Mouse (Mus musculus): ENCODE results near the gene R3hdm4.

Gene R3hdm4

DNA sequence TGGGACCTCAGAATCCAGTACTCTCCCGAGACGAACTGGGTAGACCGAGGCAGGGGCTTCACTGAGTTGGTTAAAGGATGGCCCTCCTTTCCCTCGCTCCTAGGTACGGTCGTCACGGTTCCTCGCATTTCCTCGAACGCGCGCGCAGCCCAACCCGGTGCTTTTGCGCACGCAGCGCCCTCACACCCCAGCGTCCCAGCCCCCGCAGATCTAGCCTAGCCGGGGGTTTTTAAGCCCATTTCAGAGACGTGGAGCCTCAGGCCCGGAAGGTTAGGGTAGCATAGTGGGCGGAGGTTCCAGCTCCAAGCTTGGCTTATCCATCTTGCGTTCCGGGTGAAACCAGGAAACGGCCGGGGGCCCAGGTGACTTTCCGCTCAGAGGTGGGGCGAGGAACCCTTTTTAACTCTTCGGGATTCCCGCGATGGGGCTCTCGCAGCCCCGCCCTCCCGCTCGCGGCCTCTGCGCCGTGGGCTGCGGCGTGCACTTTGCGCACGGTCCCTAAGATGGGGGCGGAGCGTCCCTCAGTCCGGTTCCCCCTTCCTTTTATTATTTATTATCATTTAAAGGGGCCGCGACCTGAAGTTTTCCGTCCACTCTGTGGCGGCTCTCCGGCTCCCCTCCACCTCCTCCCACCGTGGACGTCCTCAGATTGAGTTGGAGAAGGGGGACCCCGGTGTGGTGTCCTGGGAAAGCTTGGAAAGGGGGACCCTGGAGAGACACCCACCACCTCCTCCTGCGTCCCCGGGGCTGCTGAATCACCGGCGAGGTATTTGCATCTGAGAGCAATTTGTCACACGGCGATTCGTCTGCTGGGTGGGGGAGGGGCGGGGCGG is 5.7 kb upstream of the R3hdm4 start, which contains the start of gene Arid3a:
Gene Arid3a (plus strand): TSS at position 553 of the 833 bp plus-strand sequence.
- in situ Hi-C loops (cut with MboI, MseI) = loop anchor here (5.0 kb wide), 1 partner anchor 36 kb away; the partner anchor contains the start of gene Wdr18

DNA sequence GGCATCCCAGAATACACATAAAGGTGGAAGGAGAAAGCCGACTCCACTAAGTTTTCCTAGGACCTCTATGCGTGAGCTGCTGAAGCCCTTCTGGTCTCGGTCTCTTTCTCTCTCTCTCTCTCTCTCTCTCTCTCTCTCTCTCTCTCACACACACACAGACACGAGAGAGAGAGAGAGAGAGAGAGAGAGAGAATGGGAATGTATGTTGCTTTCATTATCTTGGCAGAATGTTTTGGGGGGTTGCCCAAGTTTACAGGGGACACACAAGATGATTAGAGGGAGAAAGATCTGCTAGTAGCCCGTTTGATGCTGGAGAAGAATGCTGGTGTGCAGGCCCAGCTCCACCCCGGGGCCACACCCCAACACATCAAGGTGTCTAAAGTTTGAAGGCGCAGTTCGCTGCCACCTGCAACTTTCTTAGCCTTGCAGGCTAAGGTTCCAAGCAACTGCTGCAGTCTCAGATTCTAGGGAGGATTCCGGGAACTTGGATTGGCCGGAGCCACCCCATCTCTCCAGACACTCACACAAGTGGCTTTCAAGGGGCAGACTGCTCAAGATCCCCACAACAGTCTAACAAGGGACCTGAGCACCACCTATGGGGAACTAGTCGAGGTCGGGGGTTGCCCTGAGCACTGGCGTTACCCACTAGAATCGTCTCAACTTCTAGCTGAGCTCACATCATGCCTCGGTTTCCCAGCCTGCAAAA is 4.9 kb upstream of the R3hdm4 start:
- in situ Hi-C loops (cut with MboI, MseI) = loop anchor here (5.0 kb wide), 1 partner anchor 36 kb away; the partner anchor contains the start of gene Wdr18

DNA sequence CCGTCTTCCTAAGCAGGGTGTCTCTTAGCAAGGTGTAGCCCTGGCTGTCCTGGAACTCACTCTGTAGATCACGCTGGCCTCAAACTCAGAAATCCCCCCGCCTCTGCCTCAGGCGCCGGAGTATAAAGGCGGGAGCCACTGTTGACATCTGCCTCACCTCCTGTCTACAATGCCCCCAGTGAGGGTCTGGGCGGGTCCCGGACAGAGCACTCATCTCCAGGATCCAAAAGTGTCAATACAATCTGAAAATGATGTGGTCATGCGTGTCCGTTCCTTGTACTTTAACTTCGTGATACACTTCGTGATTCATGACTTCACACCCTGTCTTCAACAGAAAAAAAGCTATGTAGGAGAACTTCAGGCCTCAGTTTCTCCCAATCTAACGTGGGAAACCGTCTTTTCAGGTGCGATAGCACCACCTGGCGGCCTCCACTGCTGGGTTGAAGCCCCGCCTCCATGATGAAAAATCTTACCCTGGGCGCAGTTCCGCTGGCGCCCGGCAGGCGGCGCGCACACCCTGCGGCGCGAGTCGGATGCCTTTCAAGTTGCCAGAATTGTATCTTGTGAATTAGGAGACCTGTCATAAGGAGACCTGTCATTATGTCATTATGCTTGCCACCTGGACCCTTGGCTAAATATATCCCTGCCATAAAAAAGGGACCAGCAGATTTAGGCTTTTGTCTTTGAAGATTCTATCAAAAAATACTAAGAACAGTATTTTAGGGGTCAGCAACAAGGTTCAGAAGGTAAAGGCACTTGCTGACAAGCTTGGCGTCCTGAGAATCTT is 4.2 kb upstream of the R3hdm4 start:
- in situ Hi-C loops (cut with MboI, MseI) = loop anchor here (5.0 kb wide), 1 partner anchor 37 kb away; the partner anchor contains the start of gene Wdr18

DNA sequence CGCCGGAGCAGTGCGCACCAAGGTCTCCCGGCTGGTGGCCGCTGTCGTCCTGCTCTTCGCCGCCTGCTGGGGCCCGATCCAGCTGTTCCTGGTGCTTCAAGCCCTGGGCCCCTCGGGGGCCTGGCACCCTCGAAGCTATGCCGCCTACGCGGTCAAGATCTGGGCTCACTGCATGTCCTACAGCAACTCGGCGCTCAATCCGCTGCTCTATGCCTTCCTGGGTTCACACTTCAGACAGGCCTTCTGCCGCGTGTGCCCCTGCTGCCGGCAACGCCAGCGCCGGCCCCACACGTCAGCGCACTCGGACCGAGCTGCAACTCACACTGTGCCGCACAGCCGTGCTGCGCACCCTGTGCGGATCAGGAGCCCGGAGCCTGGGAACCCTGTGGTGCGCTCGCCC is 564 bp upstream of the R3hdm4 start:
- in situ Hi-C loops (cut with MboI, MseI) = no loop called here

DNA sequence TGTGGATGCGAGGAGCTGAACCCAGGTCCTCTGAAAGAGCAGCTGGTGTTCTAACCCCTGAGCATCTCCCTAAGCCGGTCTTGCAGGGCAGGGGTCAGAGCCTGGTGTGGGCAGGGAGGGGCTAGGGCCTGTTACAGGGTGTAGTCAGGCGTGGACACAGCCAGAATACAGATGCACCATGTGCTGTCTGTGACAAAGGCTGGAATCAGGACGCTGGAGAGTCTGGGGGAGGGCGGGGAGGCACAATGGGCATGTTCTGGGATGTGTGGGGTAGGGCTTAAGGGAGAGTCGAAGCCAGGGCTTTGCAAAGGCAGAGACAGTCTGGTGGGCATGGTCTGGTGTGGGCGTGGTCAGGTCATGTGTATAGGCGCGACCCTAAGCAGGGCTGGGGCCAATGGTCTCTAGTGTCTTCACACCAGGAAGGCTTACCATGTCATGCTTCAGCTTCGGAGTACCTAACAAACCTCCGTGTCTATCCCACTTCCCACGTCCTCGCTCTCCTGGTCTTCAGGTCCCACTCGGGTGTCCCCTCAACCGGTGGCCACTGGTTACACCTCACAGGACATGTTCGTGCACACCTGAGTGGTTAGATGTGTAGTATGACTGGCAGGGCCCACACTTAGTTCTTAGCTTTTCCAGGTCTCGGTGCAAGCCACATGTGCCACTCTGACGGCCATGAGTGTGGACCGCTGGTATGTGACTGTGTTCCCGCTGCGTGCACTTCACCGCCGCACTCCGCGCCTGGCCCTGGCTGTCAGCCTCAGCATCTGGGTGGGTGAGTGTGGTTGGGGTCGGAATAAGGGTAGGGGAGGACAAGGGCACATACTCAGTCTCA is 735 bp downstream of the R3hdm4 start:
- in situ Hi-C loops (cut with MboI, MseI) = no loop called here

DNA sequence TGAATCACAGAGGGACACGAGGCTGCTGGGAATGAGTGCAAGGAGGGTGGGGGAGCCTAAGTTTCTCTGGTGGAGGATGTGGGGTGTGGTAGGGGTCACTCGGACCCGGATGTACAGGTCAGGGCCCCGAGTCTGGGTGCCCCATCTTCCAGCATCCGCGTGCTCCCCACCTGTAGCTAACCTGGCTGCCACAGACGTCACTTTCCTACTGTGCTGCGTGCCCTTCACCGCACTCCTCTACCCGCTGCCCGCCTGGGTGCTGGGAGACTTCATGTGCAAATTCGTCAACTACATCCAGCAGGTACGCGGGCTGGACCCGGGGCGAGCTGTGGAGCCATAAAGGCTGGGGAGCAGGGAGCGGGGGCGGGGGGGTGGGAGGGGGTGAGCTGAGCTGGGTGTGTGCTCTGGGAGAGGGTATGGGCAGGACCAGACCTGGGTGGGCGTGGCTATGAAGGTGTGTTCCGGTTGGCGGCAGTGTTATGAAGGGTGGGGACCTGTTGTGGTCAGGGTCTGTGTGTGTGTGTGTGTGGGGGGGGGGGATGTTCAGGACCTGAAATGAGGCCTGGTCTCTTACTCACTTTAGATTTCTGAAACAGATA is 1.7 kb downstream of the R3hdm4 start:
- in situ Hi-C loops (cut with MboI, MseI) = no loop called here

DNA sequence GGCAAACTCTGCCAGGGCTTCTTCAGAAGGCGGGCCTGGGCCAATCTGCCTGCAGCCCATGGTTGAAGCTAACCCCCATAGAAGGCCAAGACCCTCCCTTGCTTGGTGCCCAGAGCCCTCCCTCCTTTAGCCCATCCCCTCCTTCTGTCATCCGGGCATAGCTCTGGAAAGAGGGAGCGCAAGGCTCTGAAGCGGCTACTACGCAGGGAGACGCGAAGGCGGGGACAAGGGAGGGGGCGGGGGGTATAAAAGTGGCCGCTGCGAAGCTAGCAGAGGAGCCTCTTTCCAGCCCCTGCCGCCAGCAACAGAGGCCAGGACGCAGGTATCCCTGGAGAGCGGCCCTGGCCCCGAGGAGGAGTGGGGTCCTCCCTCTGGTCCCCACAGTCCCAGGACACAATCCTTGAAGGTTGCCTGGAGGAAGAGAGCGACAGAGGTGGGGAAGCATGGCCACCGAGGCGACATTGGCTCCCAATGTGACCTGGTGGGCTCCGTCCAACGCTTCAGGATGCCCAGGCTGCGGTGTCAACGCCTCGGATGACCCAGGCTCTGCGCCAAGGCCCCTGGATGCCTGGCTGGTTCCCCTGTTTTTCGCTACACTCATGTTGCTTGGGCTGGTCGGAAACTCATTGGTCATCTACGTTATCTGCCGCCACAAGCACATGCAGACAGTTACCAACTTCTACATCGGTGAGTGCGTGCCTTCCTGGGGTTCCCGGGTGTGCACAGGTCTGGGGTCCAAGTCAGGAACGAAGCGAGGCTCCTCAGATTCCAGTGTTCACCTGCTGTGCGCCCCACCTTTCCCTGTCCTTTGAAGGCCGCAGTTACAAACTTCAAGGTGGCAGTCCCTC is 2.6 kb downstream of the R3hdm4 start:
- in situ Hi-C loops (cut with MboI, MseI) = no loop called here

DNA sequence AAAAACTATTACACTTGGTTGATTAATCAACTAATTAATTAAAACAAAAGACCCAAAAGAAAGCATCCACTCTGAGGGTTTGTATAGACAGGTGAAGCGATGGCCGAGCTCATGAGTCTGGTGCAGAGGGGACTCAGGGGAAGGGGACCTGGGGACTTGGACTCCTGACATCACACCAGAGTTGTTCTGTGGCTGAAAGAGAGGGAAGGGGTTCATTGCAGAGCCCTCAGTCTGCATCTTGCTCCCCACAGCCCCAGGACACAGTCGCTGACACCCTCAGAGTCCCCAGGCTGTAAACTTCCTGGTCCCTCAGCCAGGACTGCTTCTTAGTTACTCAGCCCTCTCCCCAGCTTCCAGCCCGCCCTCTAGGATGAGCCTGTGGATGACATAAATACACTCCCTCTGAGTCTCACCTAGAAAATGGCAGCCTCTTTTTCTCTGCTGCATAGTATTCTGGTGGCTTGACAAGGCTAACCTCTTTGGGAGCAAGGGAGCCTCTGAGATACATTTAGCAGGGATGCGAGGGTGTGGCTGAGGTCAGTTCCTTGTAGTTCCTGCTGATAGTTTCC is 3.4 kb downstream of the R3hdm4 start:
- in situ Hi-C loops (cut with MboI, MseI) = no loop called here

DNA sequence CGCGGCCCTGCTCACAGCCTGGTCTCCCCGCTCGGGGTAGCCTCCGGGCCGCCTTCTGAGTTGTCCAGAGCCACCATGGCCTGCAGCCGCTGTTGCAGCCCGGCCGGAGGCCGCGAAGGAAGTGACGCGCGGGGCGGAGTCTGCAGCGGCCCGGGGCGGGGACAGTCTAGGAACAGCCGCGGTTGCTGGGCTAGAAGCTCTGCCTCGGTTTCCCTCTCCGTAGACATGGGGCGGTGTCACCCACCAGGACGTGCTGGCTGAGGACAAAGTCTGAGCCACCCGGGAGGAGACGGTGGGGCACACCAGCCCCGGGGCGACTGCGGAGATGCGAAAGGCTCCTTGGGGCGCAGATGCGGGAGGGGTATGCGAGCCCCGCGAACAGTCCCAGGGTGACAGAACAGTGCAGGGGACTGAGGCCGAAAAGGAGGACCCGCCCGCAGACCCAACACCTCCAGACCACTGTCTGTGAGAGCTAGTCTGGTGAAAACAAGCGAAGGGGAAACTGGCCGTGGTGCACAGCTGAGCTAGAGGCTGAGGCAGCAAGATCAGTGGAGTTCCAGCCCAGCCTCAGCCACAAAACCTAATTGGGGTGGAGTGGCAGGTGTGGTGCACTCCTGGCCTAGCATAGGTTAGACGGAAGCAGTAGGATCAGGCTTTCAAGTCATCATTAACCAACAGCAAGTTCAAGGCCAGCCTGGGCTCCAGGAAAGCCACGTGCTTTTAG is 4.0 kb downstream of the R3hdm4 start, which contains the start of gene Kiss1r:
Gene Kiss1r (plus strand): TSS at position 164 of the 724 bp plus-strand sequence.
- in situ Hi-C loops (cut with MboI, MseI) = no loop called here

DNA sequence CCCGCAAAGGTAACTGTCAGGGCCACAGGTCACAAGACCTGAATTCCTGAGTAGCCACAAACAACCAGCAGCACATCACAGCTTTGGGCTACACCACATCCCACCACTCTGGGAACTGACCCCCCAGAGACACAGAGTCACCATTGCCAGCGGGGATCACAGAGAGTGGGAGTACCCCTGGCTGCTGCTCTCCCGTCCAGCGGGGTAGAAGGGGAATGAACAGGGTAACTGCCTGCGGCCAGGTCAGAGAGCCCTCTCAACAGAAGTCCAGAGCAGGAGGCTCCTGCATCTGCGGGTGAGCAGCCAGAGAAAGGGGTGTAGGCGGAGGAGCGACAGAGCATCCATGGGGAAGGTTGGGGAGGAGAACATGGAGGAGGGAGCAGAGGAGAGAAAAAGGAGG is 4.9 kb downstream of the R3hdm4 start:
- in situ Hi-C loops (cut with MboI, MseI) = no loop called here

DNA sequence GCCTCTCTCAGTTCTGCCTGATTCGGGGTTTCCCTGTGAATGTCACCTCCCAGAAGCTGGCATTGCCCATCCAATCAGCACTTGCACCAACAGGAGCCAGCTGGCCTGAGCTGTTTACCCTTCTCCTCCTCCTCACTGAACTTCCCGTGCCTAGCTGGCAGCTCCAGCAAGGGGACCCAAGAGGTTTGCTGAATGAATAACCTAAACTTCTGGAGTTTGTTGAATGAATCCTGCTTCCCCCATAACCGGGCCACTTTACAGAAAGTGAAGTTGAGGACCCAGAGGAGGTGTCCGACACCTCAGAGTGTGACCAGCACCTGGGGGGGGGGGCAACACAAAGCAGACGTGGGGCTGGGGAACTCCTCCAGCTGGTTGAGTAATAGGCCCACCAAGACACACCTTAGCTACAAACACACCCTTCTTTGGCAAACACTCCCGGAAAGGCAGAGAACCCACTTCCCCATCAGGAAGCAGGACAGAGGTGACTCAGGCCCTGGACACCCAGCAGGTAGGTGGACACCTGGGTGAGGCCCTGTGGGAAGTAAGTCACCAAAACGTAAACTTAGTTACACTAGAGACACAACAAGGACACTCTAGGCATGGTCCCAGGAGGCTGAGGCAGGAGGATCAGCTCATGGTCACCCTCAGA is 5.9 kb downstream of the R3hdm4 start:
- in situ Hi-C loops (cut with MboI, MseI) = no loop called here

DNA sequence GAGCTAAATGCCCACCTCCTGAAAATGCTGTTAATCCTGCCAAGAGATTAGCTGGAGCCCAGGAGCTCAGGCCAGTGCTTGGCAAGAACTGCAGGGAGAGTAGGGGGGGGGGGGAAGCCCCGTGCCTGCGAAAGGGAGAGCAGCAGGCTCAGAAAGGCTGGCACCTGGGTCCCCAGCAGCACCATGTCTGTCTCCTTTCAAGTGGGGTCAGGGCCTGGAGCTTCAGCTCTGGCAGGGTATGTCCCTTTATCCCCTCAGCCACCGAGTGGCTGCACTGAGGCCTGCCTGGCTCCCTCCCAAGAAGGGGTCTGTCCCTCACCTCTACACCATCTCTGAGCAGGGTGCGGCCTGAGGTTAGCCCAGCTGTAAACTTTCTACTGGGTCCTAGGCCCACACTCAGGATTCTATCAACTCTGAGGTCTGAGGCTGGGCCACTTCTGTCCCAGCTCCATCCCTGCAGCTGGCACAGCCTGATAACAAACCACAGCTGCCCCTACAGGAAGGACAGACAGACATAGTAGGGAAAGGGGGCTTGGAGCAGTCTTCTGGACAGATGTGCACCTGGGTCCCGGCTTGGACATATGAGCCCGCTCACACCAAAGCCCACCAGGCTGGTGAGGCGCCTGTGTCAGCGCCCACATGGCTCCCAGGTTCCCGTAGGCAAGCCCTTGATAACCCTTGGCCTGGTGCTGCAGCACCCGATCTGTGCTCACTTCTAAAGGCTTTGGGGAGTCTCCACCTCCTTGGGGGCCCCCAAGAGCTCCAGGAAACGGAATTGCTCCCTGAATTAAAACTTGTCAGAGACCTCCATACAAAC is 6.7 kb downstream of the R3hdm4 start:
- in situ Hi-C loops (cut with MboI, MseI) = no loop called here

DNA sequence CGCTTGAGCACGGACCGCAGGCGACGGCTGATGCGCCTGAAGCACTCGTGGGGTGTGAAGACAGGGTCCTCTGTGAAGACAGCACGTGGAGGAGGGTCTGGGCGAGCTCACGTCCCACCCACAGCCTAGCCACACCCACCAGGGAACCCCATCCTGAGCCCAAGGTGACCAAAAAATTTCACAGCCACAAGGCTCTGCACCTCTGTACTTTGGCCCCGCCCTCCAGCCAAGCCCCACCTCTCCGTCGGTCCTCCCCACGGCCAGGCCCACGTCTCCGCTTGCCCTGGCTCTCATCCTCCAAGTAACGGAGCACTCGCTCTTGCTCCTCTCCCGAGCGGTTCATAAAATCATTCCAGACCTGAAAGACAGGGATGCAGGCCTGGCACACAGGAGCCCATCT is 8.6 kb downstream of the R3hdm4 start:
- in situ Hi-C loops (cut with MboI, MseI) = no loop called here

DNA sequence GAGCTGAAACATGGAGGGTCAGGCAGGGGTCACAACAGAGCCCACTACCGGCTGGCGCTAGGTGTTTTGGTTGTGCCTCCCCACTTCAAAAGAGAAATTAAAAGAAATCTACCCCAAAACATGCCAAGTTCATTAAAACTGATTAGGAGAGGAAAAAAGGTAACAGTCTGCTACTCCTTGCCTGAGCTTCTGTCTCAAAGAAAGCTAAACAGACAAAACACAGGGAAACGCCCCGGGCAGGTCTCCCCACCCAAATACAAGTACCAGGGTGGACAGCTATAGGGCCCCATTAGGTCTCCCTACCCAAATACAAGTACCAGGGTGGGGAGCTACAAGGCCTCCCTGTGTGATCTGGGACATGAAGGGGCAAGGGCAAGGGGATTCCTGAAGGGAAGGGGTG is 10.5 kb downstream of the R3hdm4 start, which contains the start of gene Gm26602:
Gene Gm26602 (plus strand): TSS at position 301 of the 400 bp plus-strand sequence.
- in situ Hi-C loops (cut with MboI, MseI) = no loop called here

DNA sequence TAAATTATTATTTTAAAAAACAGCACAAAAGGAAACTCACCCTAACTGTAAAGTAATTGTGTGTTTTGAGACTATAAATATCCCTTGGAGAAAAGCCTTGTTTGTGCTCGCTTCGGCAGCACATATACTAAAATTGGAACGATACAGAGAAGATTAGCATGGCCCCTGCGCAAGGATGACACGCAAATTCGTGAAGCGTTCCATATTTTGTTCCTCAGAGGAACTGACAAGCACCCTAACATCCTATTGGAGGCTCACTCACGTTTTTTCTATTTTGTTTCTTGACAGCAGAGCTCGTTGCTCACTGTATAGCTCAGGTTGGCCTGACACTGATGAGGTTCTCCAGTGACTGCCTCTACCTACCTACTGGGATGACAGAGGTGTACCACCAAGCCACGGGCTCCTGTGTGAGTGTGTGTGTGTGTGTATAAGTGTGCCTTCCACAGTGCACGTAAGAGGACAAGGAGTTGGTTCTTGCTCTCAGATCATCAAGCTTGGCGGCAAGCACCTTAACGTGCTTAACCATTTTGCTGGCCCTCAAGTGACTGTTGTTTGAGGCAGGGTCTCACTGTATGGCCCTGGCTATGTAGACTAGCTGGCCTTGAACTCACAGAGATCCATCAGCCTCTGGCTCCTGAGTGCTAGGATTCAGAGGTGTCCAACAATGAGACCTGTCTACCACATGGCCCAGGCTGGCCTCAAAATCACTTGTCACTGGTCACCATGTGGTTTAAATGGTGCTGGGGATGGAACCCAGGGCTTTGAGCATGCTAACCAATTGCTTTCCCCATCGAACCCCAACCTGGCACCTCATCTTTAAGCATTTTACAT is 11.7 kb downstream of the R3hdm4 start:
- in situ Hi-C loops (cut with MboI, MseI) = no loop called here

All from T-helper 2 cell (primary cell).